Mouse (Mus musculus) midbrain, embryonic 14.5 days (tissue): ENCODE results near the gene Muc2. TPM values are rescaled to one million over a fixed set of nuclear protein-coding genes. Genes with fewer than 3 reads are reported as not detected.

Source experiments
- ATAC-seq: fragments of 200-750 bp; cut with Nextera tagmentation; 2 replicates; pipeline ENCODE4 v1.8.0; 2017; ENCODE audit warnings: moderate number of reproducible peaks, moderate library complexity; ENCODE audit not compliant: low FRiP score, low TSS enrichment
- DNase-seq: peaks from one replicate; pipeline ENCODE4 v3.0.0-alpha.2; 2015
- H3K27ac ChIP-seq: fragments of 300-500 bp; sonication (generic); replicated peaks from 2 replicates; pipeline ENCODE4 v1.5.1; 2014; ENCODE audit warnings: mild to moderate bottlenecking, low read depth, low read length, moderate library complexity
- H3K27me3 ChIP-seq: fragments of 300-500 bp; sonication (generic); 2 replicates; pipeline ENCODE4 v1.6.1; 2014; ENCODE audit warnings: low read length, control low read depth, mixed read lengths; ENCODE audit not compliant: control insufficient read depth, insufficient read depth
- H3K36me3 ChIP-seq: fragments of 300-500 bp; sonication (generic); 2 replicates; pipeline ENCODE4 v1.6.1; 2014; ENCODE audit warnings: low read length, control low read depth; ENCODE audit not compliant: control insufficient read depth, insufficient read depth
- H3K4me1 ChIP-seq: fragments of 300-500 bp; sonication (generic); 2 replicates; pipeline ENCODE4 v1.6.1; 2014; ENCODE audit warnings: mild to moderate bottlenecking, antibody characterized with exemption, low read length, control low read depth; ENCODE audit not compliant: control insufficient read depth, insufficient read depth
- H3K4me2 ChIP-seq: fragments of 300-500 bp; sonication (generic); 2 replicates; pipeline ENCODE4 v1.6.1; 2014; ENCODE audit warnings: mild to moderate bottlenecking, low read length, moderate library complexity
- H3K4me3 ChIP-seq: fragments of 300-500 bp; sonication (generic); replicated peaks from 2 replicates; pipeline ENCODE4 v1.5.1; 2014; ENCODE audit warnings: low read depth, low read length
- H3K9ac ChIP-seq: fragments of 300-500 bp; sonication (generic); replicated peaks from 2 replicates; pipeline ENCODE4 v1.6.1; 2014; ENCODE audit warnings: mild to moderate bottlenecking, low read length, moderate library complexity
- H3K9me3 ChIP-seq: fragments of 300-500 bp; sonication (generic); 2 replicates; pipeline ENCODE4 v1.6.1; 2016; ENCODE audit warnings: low read length, control low read depth, mixed read lengths; ENCODE audit not compliant: control insufficient read depth
- WGBS: fragments of 180-500 bp; shearing (Covaris S2); extraction: QIAGEN DNeasy Blood & Tissue Kit; methylation state at CpG from one replicate; pipeline ENCODE4 v1.1.7; 2014; 5-methylcytosine and 5-hydroxymethylcytosine counted together
- polyA plus RNA-seq: library from polyadenylated mRNA; unstranded; fragments of >200 nt; fragmentation: Nextera tagmentation; extraction: Ambion mirVana; gene quantifications from 2 replicates; pipeline ENCODE4 v1.2.1, GENCODE M21; 2014

Gene Muc2
- polyA plus RNA-seq, 1 experiment from 2014 or later, result 0.46 TPM

- Histone ChIP-seq H3K27me3 (no peaks in the 10 kb centered on the region), H3K4me2 (no peak overlapping the region), H3K9me3 (no peaks in the 10 kb centered on the region), H3K27ac (no peak overlapping the region), H3K4me3 (no peak overlapping the region), H3K36me3 (no peaks in the 10 kb centered on the region), H3K4me1 (no peaks in the 10 kb centered on the region), H3K9ac (no peak overlapping the region)
- 81% methylated on average over 8 of the region's 8 CpGs for WGBS
- DNase-seq (no peak), ATAC-seq (no peak)
Observed at GRCm38 (mm10) chr7:141699556-141700220, 9.5 kb downstream of the Muc2 start.

- WGBS, result 89% methylated on average over 7 of the region's 7 CpGs
Observed at GRCm38 (mm10) chr7:141747451-141748100, 57.4 kb downstream of the Muc2 start.

GRCm38 (mm10) chr7:141752513-141752912 lies 62.4 kb downstream of the Muc2 start:
- Histone ChIP-seq H3K27me3 (no peaks in the 10 kb centered on the region), H3K36me3 (no peaks in the 10 kb centered on the region), H3K9ac (no peak overlapping the region), H3K4me2 (no peak overlapping the region), H3K4me1 (no peaks in the 10 kb centered on the region), H3K9me3 (no peaks in the 10 kb centered on the region), H3K27ac (no peak overlapping the region), H3K4me3 (no peak overlapping the region)
- 85% methylated on average over 6 of the region's 6 CpGs for WGBS
- ATAC-seq (no peak), DNase-seq (no peak)

More at GRCm38 (mm10) chr7:141747451-141748100, 57.4 kb downstream of the Muc2 start:
- H3K4me1 ChIP-seq, result no peaks in the 10 kb centered on the region
- H3K27ac ChIP-seq, result no peak overlapping the region
- H3K36me3 ChIP-seq, result no peaks in the 10 kb centered on the region
- no peak overlapping the region for H3K4me2 ChIP-seq
- ATAC-seq, result no peak
- no peaks in the 10 kb centered on the region for H3K9me3 ChIP-seq
- no peaks in the 10 kb centered on the region for H3K27me3 ChIP-seq
- no peak overlapping the region for H3K4me3 ChIP-seq
- no peak for DNase-seq
- H3K9ac ChIP-seq, result no peak overlapping the region

GRCm38 (mm10) chr7:141755831-141756230 lies 65.7 kb downstream of the Muc2 start:
- H3K4me1 ChIP-seq, result no peaks in the 10 kb centered on the region
- ATAC-seq, result no peak; the same call in 1 of the 2 replicates
- H3K9me3 ChIP-seq, result no peaks in the 10 kb centered on the region
- DNase-seq, result peak; percentile 86
- no peaks in the 10 kb centered on the region for H3K36me3 ChIP-seq
- H3K9ac ChIP-seq, result no peak overlapping the region
- no peak overlapping the region for H3K27ac ChIP-seq
- H3K27me3 ChIP-seq, result no peaks in the 10 kb centered on the region
- 48% methylated on average over 4 of the region's 4 CpGs for WGBS
- H3K4me3 ChIP-seq, result no peak overlapping the region
- H3K4me2 ChIP-seq, result no peak overlapping the region

DNA sequence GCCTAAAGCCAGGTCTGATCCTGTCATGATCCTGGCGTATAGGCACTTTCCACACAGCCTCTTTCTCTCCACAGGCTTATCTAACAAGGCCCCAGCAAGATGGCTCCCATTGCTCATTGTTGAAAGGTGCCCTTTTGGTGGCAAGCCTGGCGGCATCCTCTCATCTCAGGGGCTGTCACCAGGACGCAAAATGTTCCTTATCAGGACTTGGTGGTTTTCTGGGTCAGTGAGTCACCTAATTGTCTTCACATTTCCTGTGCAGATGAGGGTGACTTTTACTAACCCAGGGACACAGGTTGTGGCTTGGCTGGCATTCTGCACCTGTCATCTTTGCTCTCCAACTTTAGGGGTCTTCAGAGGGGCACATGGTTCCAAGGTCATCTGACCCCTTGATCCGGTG lies 68.2 kb downstream of the Muc2 start:
- no peaks in the 10 kb centered on the region for H3K36me3 ChIP-seq
- no peak overlapping the region for H3K4me2 ChIP-seq
- no peak overlapping the region for H3K9ac ChIP-seq
- no peak overlapping the region for H3K4me3 ChIP-seq
- H3K9me3 ChIP-seq, result no peaks in the 10 kb centered on the region
- ATAC-seq (no peak), DNase-seq (no peak)
- 84% methylated on average over 4 of the region's 4 CpGs for WGBS
- H3K4me1 ChIP-seq, result no peaks in the 10 kb centered on the region
- no peak overlapping the region for H3K27ac ChIP-seq
- no peaks in the 10 kb centered on the region for H3K27me3 ChIP-seq

DNA sequence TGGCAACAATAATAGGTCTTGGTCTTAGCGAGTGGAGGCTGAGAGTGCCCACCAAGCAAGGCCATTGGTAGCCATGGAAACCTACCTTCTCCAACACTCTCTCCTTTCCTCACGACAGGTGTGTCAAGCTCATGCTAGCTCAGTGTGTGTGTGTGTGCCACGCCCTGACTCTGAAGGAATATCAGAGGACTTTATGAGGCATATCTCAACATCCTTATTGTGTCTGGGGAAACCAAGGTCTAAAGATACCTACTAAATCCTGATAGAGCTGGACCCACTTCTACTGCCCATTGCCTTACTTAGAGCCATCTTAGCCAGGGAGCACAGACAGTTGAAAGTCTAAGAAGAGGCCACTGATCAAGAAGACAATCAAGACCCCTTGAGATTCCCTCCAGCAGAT lies 80.4 kb downstream of the Muc2 start:
- DNase-seq (no peak), ATAC-seq (no peak)
- Histone ChIP-seq H3K4me2 (no peak overlapping the region), H3K4me1 (0 out of 2 replicates have a peak, but pooled peaks cover 8% of the 10 kb centered on the region), H3K9me3 (no peaks in the 10 kb centered on the region), H3K36me3 (no peaks in the 10 kb centered on the region), H3K27ac (no peak overlapping the region), H3K4me3 (no peak overlapping the region), H3K9ac (no peak overlapping the region), H3K27me3 (no peaks in the 10 kb centered on the region)
- 87% methylated on average over 3 of the region's 3 CpGs for WGBS

- DNase-seq (no peak), ATAC-seq (no peak)
- H3K9me3 ChIP-seq, result no peaks in the 10 kb centered on the region
- WGBS, result 89% methylated on average over 8 of the region's 8 CpGs
- H3K27ac ChIP-seq, result no peak overlapping the region
- 0 out of 2 replicates have a peak, but pooled peaks cover 8% of the 10 kb centered on the region for H3K4me1 ChIP-seq
- H3K36me3 ChIP-seq, result no peaks in the 10 kb centered on the region
- H3K4me2 ChIP-seq, result no peak overlapping the region
- H3K4me3 ChIP-seq, result no peak overlapping the region
- no peaks in the 10 kb centered on the region for H3K27me3 ChIP-seq
- no peak overlapping the region for H3K9ac ChIP-seq
Observed at GRCm38 (mm10) chr7:141770988-141771387, 80.8 kb downstream of the Muc2 start.

DNA sequence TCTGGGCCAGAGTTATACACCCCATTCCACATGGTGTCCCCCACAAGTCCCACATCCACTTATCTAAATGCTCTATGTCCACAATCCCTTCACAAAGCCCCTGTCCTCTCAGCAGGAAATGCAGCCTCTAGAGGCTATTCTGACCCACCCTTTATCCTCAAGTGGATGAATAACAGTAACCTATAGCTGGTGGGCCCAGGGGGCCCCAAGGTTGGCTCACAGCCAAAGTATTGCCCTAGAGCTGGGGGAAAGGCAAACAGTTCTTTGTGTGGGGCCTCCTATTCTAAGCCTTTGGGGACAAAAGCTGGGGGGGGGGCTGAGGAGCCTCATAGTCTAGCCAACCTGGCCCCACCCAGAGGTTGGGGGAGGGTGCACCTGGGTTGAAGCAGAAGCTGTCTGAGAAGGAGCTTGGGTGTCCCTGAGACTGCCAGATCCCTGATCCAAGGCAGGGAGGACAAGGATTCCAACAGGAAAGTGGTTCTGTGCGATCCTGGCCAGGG lies 82.0 kb downstream of the Muc2 start:
- WGBS, result 57% methylated on average over 1 of the region's 1 CpGs
- DNase-seq (peak; percentile 7), ATAC-seq (no peak)
- 0 out of 2 replicates have a peak, but pooled peaks cover 8% of the 10 kb centered on the region for H3K4me1 ChIP-seq
- H3K4me2 ChIP-seq, result no peak overlapping the region
- no peaks in the 10 kb centered on the region for H3K36me3 ChIP-seq
- no peaks in the 10 kb centered on the region for H3K27me3 ChIP-seq
- no peak overlapping the region for H3K4me3 ChIP-seq
- H3K9ac ChIP-seq, result no peak overlapping the region
- no peaks in the 10 kb centered on the region for H3K9me3 ChIP-seq
- H3K27ac ChIP-seq, result no peak overlapping the region

GRCm38 (mm10) chr7:141774855-141775254 lies 84.7 kb downstream of the Muc2 start:
- no peak overlapping the region for H3K9ac ChIP-seq
- H3K4me1 ChIP-seq, result 0 out of 2 replicates have a peak, but pooled peaks cover 8% of the 10 kb centered on the region
- H3K9me3 ChIP-seq, result no peaks in the 10 kb centered on the region
- no peaks in the 10 kb centered on the region for H3K27me3 ChIP-seq
- no peak for DNase-seq
- no peak overlapping the region for H3K27ac ChIP-seq
- H3K4me2 ChIP-seq, result no peak overlapping the region
- no peaks in the 10 kb centered on the region for H3K36me3 ChIP-seq
- ATAC-seq, result no peak
- no peak overlapping the region for H3K4me3 ChIP-seq
- 86% methylated on average over 2 of the region's 2 CpGs for WGBS
